Mouse (Mus musculus) left cerebral cortex, adult 2 months (tissue): Measurements from ENCODE around the gene Iqub. TPM values are rescaled to one million over a fixed set of nuclear protein-coding genes. Genes with fewer than 3 reads are reported as not detected.

Experiments used
- DNase-seq, 2 experiments: peaks; one replicate each; pipeline ENCODE4 v3.0.0; 2021 to 2022; ENCODE audit warnings: low spot score in 2 of 2, mixed read lengths in 1 of 2; ENCODE audit errors: extremely low spot score in 1 of 2
- H3K27ac ChIP-seq: fragments of 200-600 bp; 2 replicates; pipeline ENCODE4 v1.8.1; 2022
- H3K4me3 ChIP-seq: fragments of 200-600 bp; 2 replicates; pipeline ENCODE4 v1.8.1; 2022
- CTCF ChIP-seq: fragments of 200-600 bp; IDR thresholded peaks from 2 replicates; pipeline ENCODE4 v1.8.1; 2022; ENCODE audit warnings: antibody characterized with exemption, mild to moderate bottlenecking, moderate library complexity
- intact Hi-C: fragments of 180-260 bp; cut with DNase I; formaldehyde crosslinking; loops from one replicate; pipeline ENCODE4 v1.15.1; 2025
- total RNA-seq, 2 experiments: library from RNA; stranded (reverse); gene quantifications; 2 replicates each; pipeline ENCODE4 v1.2.3; 2021

The Iqub gene
- total RNA-seq, 2 experiments from 2014 or later, result 2.4 to 2.8 TPM

DNA sequence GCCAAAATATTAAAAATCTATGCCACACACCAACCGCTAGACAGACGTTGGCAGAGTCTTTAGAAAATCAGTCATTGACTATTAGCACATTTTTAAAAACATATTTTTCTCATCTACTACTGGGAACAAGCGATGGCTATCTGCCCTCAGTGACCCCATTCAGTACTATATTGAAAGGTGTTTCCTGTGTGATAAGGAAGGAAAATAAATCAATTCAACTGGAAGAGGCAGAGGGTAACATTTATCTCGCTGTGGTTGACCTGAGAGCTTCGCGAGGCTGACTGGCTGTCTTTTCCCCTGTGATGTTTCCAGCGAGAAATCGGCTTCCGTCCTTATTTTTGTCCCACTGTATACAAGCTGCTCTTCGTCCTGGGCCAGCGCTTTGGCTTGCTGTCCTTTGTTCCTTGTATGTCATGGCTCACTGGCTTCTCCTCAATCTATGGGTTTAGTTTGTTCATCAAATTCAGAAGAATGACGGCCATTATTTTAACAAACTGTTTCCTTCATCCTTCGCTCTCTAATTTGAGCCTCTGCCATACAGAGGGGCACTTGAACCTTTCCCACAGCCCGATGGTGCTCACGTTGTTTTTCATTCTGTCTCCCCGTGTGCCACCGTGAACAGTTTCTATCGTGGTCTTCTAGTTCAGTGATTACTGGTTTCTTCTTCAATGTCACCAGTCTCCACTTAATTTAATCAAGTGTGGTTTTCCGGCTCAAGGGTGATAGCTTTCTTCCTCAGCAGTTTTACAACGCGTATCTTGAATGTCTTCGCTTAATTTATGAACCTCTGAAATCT lies 63.6 kb downstream of the Iqub start:
- TF ChIP-seq CTCF, result no peak
- no peak for DNase-seq
- H3K27ac ChIP-seq, result no peak overlapping the region
- intact Hi-C loops, result loop anchor here (10.0 kb wide), 2 partner anchors 96 to 956 kb away; no protein-coding TSS in a partner anchor
- no peak overlapping the region for H3K4me3 ChIP-seq

DNA sequence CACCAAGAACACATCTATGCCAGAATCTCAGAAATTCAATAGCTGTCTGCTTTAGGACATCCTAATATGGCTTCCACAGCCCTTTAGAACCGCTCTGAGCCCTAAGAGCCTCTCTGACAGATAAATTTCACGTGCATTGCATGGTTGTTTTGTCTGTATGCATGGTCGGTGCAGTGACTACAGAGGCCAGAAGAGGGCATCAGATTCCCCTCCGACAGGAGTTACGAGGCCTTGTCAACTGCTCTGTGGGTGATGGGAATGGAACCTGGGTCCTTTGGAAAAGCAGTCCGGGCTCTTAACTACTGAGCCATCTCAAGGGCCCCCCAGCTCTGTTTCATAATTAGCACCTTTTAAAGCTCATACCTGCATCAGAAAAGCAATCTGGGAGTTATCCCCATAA lies 64.6 kb downstream of the Iqub start:
- DNase-seq, result no peak
- intact Hi-C loops, result loop anchor here (10.0 kb wide), 2 partner anchors 95 to 955 kb away; no protein-coding TSS in a partner anchor
- no peak overlapping the region for H3K27ac ChIP-seq
- TF ChIP-seq CTCF, result no peak
- no peak overlapping the region for H3K4me3 ChIP-seq

DNA sequence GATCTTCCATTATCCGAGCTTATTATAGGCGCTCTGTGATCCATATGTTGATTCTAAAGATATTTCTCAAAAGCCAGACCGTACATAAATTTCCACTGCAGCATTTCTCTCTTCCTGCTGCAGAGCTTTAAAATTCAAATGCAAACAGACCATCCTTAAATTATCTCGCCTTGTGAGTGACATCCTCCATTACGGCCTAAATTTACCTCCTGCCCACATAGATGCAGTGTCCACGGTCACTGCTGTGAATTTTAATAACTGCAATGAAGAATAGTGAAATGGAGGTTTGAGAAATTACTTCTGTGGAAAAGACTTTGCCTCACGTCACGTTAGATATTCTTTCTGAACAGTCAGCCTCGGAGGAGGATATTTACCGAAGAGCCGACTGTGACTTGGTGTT lies 98.8 kb downstream of the Iqub start:
- peak in 1 of 2 experiments; percentile 18 for DNase-seq
- H3K27ac ChIP-seq, result peak overlapping the region; percentile 69
- peak overlapping the region; percentile 13; the same call in 1 of the 2 replicates for H3K4me3 ChIP-seq
- no peak for TF ChIP-seq CTCF
- intact Hi-C loops, result loop anchor here (5.0 kb wide), 1 partner anchor 56 kb away; no protein-coding TSS in a partner anchor

DNA sequence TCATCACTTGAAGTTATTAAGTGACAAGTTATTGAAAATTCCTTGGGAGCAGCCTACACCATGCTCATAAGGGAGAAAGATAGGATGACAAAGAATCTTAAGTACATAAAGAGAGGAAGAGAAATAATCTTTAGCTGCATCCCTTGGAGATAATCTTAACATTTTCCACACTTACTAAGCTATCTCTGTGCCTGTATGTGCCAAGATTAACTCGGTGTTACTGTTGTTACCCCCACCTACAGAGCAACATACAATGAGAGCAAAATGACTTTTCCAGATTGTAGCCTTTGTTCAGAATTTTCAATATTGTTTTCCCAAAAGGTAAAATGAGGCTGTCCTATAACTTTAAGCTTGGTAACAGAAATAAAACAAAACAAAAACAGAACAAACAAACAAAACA lies 99.4 kb downstream of the Iqub start:
- DNase-seq, result no peak
- Histone ChIP-seq H3K27ac (peak overlapping the region; percentile 69), H3K4me3 (no peak overlapping the region)
- TF ChIP-seq CTCF, result no peak
- intact Hi-C loops, result loop anchor here (5.0 kb wide), 1 partner anchor 57 kb away; no protein-coding TSS in a partner anchor

DNA sequence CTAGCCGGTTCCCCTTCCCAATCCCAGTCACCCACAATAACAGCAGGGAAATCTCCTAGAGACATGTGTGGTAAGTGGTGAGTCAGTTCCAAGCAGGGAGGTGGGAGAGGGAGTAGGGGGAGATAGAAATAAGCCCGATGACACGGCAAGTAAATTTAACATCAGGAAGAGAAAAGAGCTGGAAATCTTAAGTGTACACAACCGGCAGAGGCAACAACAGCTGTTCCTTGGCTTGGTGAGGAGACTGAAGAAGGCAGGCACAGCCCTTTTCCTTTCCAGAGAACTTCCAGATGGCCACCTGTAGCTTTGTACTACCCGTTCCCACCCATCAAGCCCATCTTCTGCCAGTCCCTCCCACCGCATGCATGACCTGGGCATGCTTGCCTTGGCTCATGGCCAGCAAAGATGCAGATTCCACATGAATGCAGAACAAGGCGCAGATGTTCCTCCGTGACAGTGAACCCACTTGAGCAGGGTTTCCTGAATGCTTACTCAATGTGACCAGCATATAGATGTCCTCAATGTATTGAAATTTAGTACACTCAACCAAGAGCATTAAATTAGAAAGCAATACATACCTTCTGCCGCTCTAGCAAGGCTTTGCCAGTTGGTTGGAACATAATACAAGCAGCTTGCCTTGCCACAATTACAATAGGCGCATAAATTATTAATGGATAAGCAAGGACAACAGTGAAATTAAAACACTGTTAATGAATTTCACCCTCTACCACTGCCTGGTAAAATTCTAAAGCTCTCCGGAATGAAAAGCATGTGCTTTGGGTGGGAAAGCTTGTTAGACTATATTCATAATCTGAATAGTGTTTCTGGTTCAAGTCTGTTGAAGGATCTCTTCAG lies 106.1 kb downstream of the Iqub start:
- no peak overlapping the region for H3K27ac ChIP-seq
- no peak for TF ChIP-seq CTCF
- peak; percentile 24 to 41 for DNase-seq

DNA sequence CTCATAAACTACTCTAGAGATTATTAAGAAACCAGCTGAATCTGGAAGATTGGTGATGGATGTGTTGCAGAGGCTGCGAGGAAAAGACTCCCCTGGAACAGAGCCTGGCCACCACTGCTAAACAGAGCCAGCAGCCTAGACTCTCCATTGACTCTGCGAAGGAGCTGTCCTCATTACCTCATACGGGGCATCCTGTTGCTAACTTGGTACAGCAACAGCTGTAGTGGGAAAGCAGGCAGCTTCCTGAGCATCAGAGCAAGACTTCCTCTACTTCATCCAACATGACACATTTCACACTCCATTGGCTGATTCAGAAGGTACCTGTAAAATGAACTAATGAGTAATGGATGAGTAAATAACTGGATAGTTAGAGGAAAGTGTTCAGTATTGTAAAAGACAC lies 107.1 kb downstream of the Iqub start:
- no peak for DNase-seq
- intact Hi-C loops, result loop anchor here (5.0 kb wide), 3 partner anchors 50 to 440 kb away; no protein-coding TSS in a partner anchor
- no peak for TF ChIP-seq CTCF
- H3K4me3 ChIP-seq, result no peak overlapping the region
- peak overlapping the region; percentile 50 for H3K27ac ChIP-seq

More for the DNA sequence above, 106.1 kb downstream of the Iqub start:
- H3K4me3 ChIP-seq, result no peak overlapping the region
- intact Hi-C loops, result loop anchor here (5.0 kb wide), 3 partner anchors 49 to 441 kb away; no protein-coding TSS in a partner anchor

DNA sequence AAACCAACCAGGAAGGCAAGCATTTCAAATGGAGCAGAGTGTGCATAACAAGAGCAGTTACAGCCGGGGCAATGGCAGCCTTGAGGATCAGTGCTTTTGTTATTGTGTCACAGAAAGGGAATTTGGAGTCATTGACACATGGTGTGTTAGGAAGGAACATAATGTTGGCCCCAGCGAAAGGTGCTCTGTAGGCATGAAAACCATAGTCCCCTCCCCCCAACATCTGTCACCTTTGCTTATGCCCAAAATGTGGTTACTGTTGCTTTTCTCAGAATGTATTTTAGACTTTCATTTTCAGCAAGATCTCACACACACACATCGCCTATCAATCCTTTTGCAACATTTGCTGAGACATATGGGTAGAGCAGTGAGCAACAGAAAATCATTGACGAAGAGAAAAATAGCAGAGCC lies 117.6 kb downstream of the Iqub start:
- H3K27ac ChIP-seq, result no peak overlapping the region

More for the DNA sequence above, 117.6 kb downstream of the Iqub start:
- no peak overlapping the region for H3K4me3 ChIP-seq
- no peak for DNase-seq
- TF ChIP-seq CTCF, result no peak
- intact Hi-C loops, result no loop called here

Other genes with a start within 250 kb of the Iqub start
- gene Ndufa5, start 12.9 kb upstream of the Iqub start, total RNA-seq, result 100 to 1,000 TPM; 272 to 273 TPM
- not detected for gene Asb15, start 13.1 kb upstream of the Iqub start, total RNA-seq
- gene Lmod2, start 82.7 kb upstream of the Iqub start, total RNA-seq, result not detected
- 100 to 1,000 TPM; 123 to 124 TPM for gene Wasl, start 149.9 kb upstream of the Iqub start, total RNA-seq
- not detected for gene Hyal6, start 218.2 kb upstream of the Iqub start, total RNA-seq
- not detected for gene Hyal4, start 233.3 kb upstream of the Iqub start, total RNA-seq